Comparison of ENCODE assay signal across 8 mouse cellular contexts in genomic region chr11:69098762-69099091, GRCm38 (mm10). TPM values are rescaled to one million over a fixed set of nuclear protein-coding genes. Genes with fewer than 3 reads are reported as not detected.
A peak's percentile ranks its signal among the peaks of the same experiment; 100 is the strongest.
DNase-seq lines count a peak whose midpoint lies in the region; ATAC-seq and TF ChIP-seq lines count a peak whose summit lies in the region.

No protein-coding gene starts in this region.

- H3K4me2 ChIP-seq in heart, embryonic 12.5 days: peak overlapping the region; percentile 95
- peak overlapping the region; percentile 89 for H3K4me2 ChIP-seq in liver, embryonic 12.5 days

- peak; percentile 58 for ATAC-seq in heart, embryonic 12.5 days (ENCODE audit: insufficient number of reproducible peaks, low FRiP score)
- ATAC-seq in liver, embryonic 12.5 days: peak; percentile 57

- peaks cover 33% of the 10 kb centered on the region for H3K36me3 ChIP-seq in erythroblast, embryonic 14.5 days (ENCODE audit: control insufficient read depth)
- peaks cover 33% of the 10 kb centered on the region for H3K36me3 ChIP-seq in heart, embryonic 12.5 days
- H3K36me3 ChIP-seq in liver, embryonic 12.5 days: peaks cover 33% of the 10 kb centered on the region
- H3K36me3 ChIP-seq in splenic B cell, adult 2 months (ENCODE audit: control insufficient read depth, insufficient read depth, low read length, poor library complexity, severe bottlenecking): peaks cover 27% of the 10 kb centered on the region

- peaks cover 46% of the 10 kb centered on the region for H3K4me1 ChIP-seq in bone marrow macrophage, adult 2 months (ENCODE audit: control insufficient read depth, insufficient read depth, low read length)
- peaks cover 70% of the 10 kb centered on the region for H3K4me1 ChIP-seq in erythroblast, embryonic 14.5 days (ENCODE audit: control insufficient read depth)
- peaks cover 47% of the 10 kb centered on the region for H3K4me1 ChIP-seq in heart, embryonic 12.5 days (replicated peaks)
- H3K4me1 ChIP-seq in liver, embryonic 12.5 days: peaks cover 71% of the 10 kb centered on the region

- DNase-seq in 416B (ENCODE audit: low read depth): peak; percentile 98
- DNase-seq in kidney, postnatal 10 days: peak; percentile 97
- peak; percentile 95 for DNase-seq in naive thymus-derived CD4-positive, alpha-beta T cell, adult 2 months (ENCODE audit: low read depth)
- peak; percentile 98 for DNase-seq in splenic B cell, adult 2 months (ENCODE audit: low read depth, low spot score)

- H3K9ac ChIP-seq in heart, embryonic 12.5 days: peak overlapping the region; percentile 78
- H3K9ac ChIP-seq in liver, embryonic 12.5 days: peak overlapping the region; percentile 77

- TF ChIP-seq POLR2A in bone marrow macrophage, adult 2 months (IDR thresholded peaks at IDR 0.05; ENCODE audit: borderline replicate concordance, low read depth, low read length): no peak

- H3K4me3 ChIP-seq in bone marrow macrophage, adult 2 months (ENCODE audit: insufficient read depth, low read length): peak overlapping the region; percentile 66
- H3K4me3 ChIP-seq in erythroblast, embryonic 14.5 days (replicated peaks): peak overlapping the region; percentile 65
- H3K4me3 ChIP-seq in heart, embryonic 12.5 days: peak overlapping the region; percentile 56
- H3K4me3 ChIP-seq in liver, embryonic 12.5 days: peak overlapping the region; percentile 64

- no peaks in the 10 kb centered on the region for H3K9me3 ChIP-seq in erythroblast, embryonic 14.5 days (ENCODE audit: control insufficient read depth, low read length)
- no peaks in the 10 kb centered on the region for H3K9me3 ChIP-seq in heart, embryonic 12.5 days (replicated peaks)
- no peaks in the 10 kb centered on the region for H3K9me3 ChIP-seq in liver, embryonic 12.5 days (replicated peaks)

- H3K27me3 ChIP-seq in erythroblast, embryonic 14.5 days (ENCODE audit: control insufficient read depth): no peaks in the 10 kb centered on the region
- H3K27me3 ChIP-seq in heart, embryonic 12.5 days (replicated peaks): no peaks in the 10 kb centered on the region
- no peaks in the 10 kb centered on the region for H3K27me3 ChIP-seq in liver, embryonic 12.5 days (replicated peaks)
- H3K27me3 ChIP-seq in splenic B cell, adult 2 months (ENCODE audit: control insufficient read depth, insufficient read depth, low read length, poor library complexity, severe bottlenecking): no peaks in the 10 kb centered on the region

- no peak for TF ChIP-seq CTCF in bone marrow macrophage, adult 2 months (IDR thresholded peaks at IDR 0.05; ENCODE audit: low read depth, low read length)

- WGBS in heart, embryonic 12.5 days: under 1% methylated on average over 19 of the region's 19 CpGs
- under 1% methylated on average over 19 of the region's 19 CpGs for WGBS in liver, embryonic 12.5 days (ENCODE audit: insufficient replicate concordance)

- H3K27ac ChIP-seq in bone marrow macrophage, adult 2 months (ENCODE audit: insufficient read depth, low read depth, low read length): peak overlapping the region; percentile 92
- peak overlapping the region; percentile 95 for H3K27ac ChIP-seq in heart, embryonic 12.5 days (ENCODE audit: poor library complexity, severe bottlenecking)
- peak overlapping the region; percentile 91 for H3K27ac ChIP-seq in liver, embryonic 12.5 days

RNA-seq across cellular contexts. Expression of gene Per1, which starts 3.7 kb away (rescaled TPM):
- polyA plus RNA-seq in bone marrow macrophage, adult 2 months (2012; ENCODE audit: insufficient read depth, insufficient read length, missing spikeins): 24.7 and 35.9 TPM in 2 replicates
- 1.4 and 1.5 TPM in 2 replicates for polyA plus RNA-seq in erythroblast, embryonic 14.5 days (2012)
- 9.4 and 9.8 TPM in 2 replicates for polyA plus RNA-seq in heart, embryonic 12.5 days (2016; fragmentation: Nextera tagmentation; extraction: Ambion mirVana)
- 2.5 and 4.0 TPM in 2 replicates for polyA plus RNA-seq in liver, embryonic 12.5 days (2016; fragmentation: Nextera tagmentation; extraction: Ambion mirVana)

RNA-seq across cellular contexts. Expression of gene Vamp2, which starts 10.4 kb away (rescaled TPM):
- polyA plus RNA-seq in bone marrow macrophage, adult 2 months (2012; ENCODE audit: insufficient read depth, insufficient read length, missing spikeins): 76.6 and 79.4 TPM in 2 replicates
- 7.9 and 9.1 TPM in 2 replicates for polyA plus RNA-seq in erythroblast, embryonic 14.5 days (2012)
- polyA plus RNA-seq in heart, embryonic 12.5 days (2016; fragmentation: Nextera tagmentation; extraction: Ambion mirVana): 97.2 and 100 TPM in 2 replicates
- 26.3 and 27.5 TPM in 2 replicates for polyA plus RNA-seq in liver, embryonic 12.5 days (2016; fragmentation: Nextera tagmentation; extraction: Ambion mirVana)

RNA-seq across cellular contexts. Expression of gene Hes7, which starts 21.5 kb away (rescaled TPM):
- polyA plus RNA-seq in bone marrow macrophage, adult 2 months (2012; ENCODE audit: insufficient read depth, insufficient read length, missing spikeins): 0.71 and 0.88 TPM in 2 replicates
- 0.05 TPM in 1 of 2 replicates, not detected in the other for polyA plus RNA-seq in erythroblast, embryonic 14.5 days (2012)
- polyA plus RNA-seq in heart, embryonic 12.5 days (2016; fragmentation: Nextera tagmentation; extraction: Ambion mirVana): 0.70 and 0.81 TPM in 2 replicates
- 0.44 and 0.46 TPM in 2 replicates for polyA plus RNA-seq in liver, embryonic 12.5 days (2016; fragmentation: Nextera tagmentation; extraction: Ambion mirVana)

RNA-seq across cellular contexts. Expression of gene 9130213A22Rik, which starts 23.7 kb away (rescaled TPM):
- 0.35 TPM in 1 of 2 replicates, not detected in the other for polyA plus RNA-seq in bone marrow macrophage, adult 2 months (2012; ENCODE audit: insufficient read depth, insufficient read length, missing spikeins)
- not detected in 2 replicates for polyA plus RNA-seq in erythroblast, embryonic 14.5 days (2012)
- 0.42 and 0.65 TPM in 2 replicates for polyA plus RNA-seq in heart, embryonic 12.5 days (2016; fragmentation: Nextera tagmentation; extraction: Ambion mirVana)
- polyA plus RNA-seq in liver, embryonic 12.5 days (2016; fragmentation: Nextera tagmentation; extraction: Ambion mirVana): 0.14 TPM in 1 of 2 replicates, not detected in the other

RNA-seq across cellular contexts. Expression of gene Aloxe3, which starts 27.0 kb away (rescaled TPM):
- polyA plus RNA-seq in bone marrow macrophage, adult 2 months (2012; ENCODE audit: insufficient read depth, insufficient read length, missing spikeins): not detected in 2 replicates
- 0.01 TPM in 1 of 2 replicates, not detected in the other for polyA plus RNA-seq in erythroblast, embryonic 14.5 days (2012)
- 0.17 and 0.54 TPM in 2 replicates for polyA plus RNA-seq in heart, embryonic 12.5 days (2016; fragmentation: Nextera tagmentation; extraction: Ambion mirVana)
- not detected in 2 replicates for polyA plus RNA-seq in liver, embryonic 12.5 days (2016; fragmentation: Nextera tagmentation; extraction: Ambion mirVana)

Comparison
In these comparisons a context has a peak if more than half of its experiments do, and no peak if none do; other contexts are left out.
1. Peak in every context shown above with its lines: DNase-seq, ATAC-seq, H3K4me3 ChIP-seq and H3K27ac ChIP-seq.